Mouse (Mus musculus) cerebellum, adult 2 months (tissue): Measurements from ENCODE around the gene Pdf. TPM values are rescaled to one million over a fixed set of nuclear protein-coding genes. Genes with fewer than 3 reads are reported as not detected.
A peak's percentile ranks its signal among the peaks of the same experiment; 100 is the strongest.

Source experiments
- DNase-seq, 2 experiments: peaks; one replicate each; pipeline ENCODE4 v3.0.0; 2021
- H3K27ac ChIP-seq: fragments of 200-500 bp; 2 replicates; pipeline ENCODE4 v1.5.1; 2012; ENCODE audit warnings: low read length, control low read depth, inconsistent platforms; ENCODE audit not compliant: insufficient read depth
- H3K27me3 ChIP-seq: fragments of 200-500 bp; 2 replicates; pipeline ENCODE4 v1.6.1; 2012; ENCODE audit warnings: inconsistent platforms, mild to moderate bottlenecking, low read length, moderate library complexity; ENCODE audit not compliant: control insufficient read depth, insufficient read depth
- H3K4me1 ChIP-seq: fragments of 200-500 bp; 2 replicates; pipeline ENCODE4 v1.6.1; 2011; ENCODE audit warnings: low read length; ENCODE audit not compliant: control insufficient read depth, insufficient read depth
- H3K4me3 ChIP-seq: fragments of 200-500 bp; replicated peaks from 2 replicates; pipeline ENCODE3; 2011; ENCODE audit warnings: mild to moderate bottlenecking, low read depth, low read length, control low read depth; ENCODE audit not compliant: insufficient read depth
- CTCF ChIP-seq: fragments of 200-500 bp; IDR thresholded peaks from 2 replicates; pipeline ENCODE4 v1.5.1; 2011; ENCODE audit warnings: low read depth, mild to moderate bottlenecking, control low read depth, low read length, moderate library complexity, borderline replicate concordance; ENCODE audit not compliant: insufficient read depth
- POLR2A ChIP-seq: fragments of 200-500 bp; IDR thresholded peaks from 2 replicates; pipeline ENCODE4 v1.6.1; 2011; ENCODE audit warnings: low read length, control low read depth, borderline replicate concordance; ENCODE audit not compliant: insufficient read depth
- WGBS: fragments of 180-500 bp; shearing (Covaris S2); methylation state at CpG from one replicate; pipeline ENCODE4 v1.1.7; 2018; 5-methylcytosine and 5-hydroxymethylcytosine counted together
- polyA plus RNA-seq: library from polyadenylated mRNA; depleted of rRNA; stranded (reverse); fragments of >200 nt; gene quantifications from 2 replicates; pipeline ENCODE4 v1.2.3, GENCODE M21; 2012; rRNA removed

Gene Pdf
- polyA plus RNA-seq, result 34.0 and 34.2 TPM in 2 replicates

DNA sequence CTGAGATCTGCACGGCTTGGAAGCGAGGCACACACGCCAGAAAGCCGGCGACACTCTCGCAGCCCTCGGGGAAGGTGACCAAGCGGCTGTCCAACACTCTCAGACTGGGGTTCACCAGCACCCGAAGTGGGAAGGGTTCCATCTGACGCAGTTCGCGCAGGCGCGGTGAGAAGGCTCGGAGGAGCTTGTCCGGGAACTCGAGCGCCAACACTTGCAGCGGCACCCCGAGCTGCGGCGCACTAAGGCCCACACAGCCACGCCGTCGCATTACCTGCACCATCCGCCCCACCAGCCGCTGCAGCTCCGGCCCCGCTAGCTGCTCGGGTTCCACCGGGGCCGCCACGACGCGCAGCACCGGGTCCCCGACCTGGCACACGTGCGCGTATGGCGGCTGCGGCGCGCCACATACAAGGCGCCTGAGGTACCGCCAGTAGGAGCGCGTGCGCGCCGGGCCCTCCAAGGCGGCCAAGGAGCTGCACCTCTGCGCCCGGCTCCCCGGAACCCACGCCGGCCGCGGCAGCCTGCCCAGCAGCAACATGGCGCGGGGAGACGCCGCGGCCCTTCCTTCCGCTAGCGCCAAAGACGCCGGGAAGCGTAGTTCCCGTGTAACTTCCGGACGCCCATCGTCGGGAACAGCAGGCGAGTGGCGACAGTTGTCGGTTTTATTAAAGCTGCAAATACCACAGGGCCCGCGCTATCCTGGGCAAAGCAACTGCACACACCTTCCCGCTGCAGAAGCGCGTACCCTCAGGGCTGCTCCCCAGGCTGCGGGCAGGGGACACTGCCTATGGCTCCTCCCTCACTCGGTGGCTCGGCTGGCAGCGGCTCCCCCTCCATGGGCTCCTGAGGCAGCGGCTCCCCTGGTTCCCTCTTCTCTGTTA lies at the start of gene Pdf:
Pdf (minus strand) TSS at position 554 of the 881 bp plus-strand sequence.
- Histone ChIP-seq H3K27ac (peak within 1 kb of the TSS; percentile 93), H3K27me3 (no peaks in the 10 kb centered on the region), H3K4me3 (peak within 1 kb of the TSS; percentile 99), H3K4me1 (0 out of 2 replicates have a peak, but pooled peaks cover 2% of the 10 kb centered on the region)
- peak; percentile 87 for DNase-seq
- TF ChIP-seq CTCF (no peak), POLR2A (peak; percentile 40)
- WGBS, result 1% methylated on average over 86 of the region's 87 CpGs

DNA sequence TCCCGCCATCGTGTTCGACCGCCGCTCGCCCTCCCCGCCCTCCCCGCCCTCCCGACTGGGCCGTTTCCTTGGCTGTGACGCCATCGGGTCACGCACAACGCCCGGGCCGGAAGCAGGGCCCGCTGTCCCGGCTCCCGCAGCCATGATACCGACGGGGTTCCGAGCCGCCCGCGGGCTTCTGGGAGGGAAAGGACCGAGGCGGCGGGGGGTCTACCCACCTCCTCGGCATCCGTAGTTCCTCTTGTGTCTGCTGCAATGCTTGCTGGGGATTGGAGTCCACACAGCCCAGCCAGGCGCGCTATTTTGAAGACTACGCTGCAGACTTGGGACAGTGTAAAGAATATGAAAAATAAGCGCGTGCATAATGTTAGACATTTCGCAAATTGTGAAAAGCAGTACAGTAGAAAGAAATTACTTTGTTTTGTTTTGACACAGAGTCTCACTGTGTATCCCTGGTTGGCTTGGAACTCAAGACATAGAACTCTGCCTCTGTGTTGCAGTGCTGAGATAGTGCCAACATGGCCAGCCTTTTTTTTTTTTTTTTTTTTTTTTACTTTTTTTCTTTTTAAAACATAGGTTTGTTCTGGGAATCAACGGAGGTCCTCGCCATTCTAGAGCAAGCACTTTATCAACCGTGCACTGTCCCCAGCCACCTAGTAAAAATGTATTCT lies 48.1 kb upstream of the Pdf start, which contains the start of gene Terf2:
Terf2 (minus strand) TSS at position 182 of the 671 bp plus-strand sequence.
- Histone ChIP-seq H3K27ac (peak within 1 kb of the TSS; percentile 83), H3K4me1 (peaks cover 5% of the 10 kb centered on the region; the same call in 1 of the 2 replicates), H3K27me3 (no peaks in the 10 kb centered on the region), H3K4me3 (peak within 1 kb of the TSS; percentile 96)
- 0 out of 2 replicates have a peak, but pooled peaks have one; percentile 35 for TF ChIP-seq POLR2A
- no peak for TF ChIP-seq CTCF
- DNase-seq, result peak; percentile 98
- WGBS, result 3% methylated on average over 39 of the region's 39 CpGs

DNA sequence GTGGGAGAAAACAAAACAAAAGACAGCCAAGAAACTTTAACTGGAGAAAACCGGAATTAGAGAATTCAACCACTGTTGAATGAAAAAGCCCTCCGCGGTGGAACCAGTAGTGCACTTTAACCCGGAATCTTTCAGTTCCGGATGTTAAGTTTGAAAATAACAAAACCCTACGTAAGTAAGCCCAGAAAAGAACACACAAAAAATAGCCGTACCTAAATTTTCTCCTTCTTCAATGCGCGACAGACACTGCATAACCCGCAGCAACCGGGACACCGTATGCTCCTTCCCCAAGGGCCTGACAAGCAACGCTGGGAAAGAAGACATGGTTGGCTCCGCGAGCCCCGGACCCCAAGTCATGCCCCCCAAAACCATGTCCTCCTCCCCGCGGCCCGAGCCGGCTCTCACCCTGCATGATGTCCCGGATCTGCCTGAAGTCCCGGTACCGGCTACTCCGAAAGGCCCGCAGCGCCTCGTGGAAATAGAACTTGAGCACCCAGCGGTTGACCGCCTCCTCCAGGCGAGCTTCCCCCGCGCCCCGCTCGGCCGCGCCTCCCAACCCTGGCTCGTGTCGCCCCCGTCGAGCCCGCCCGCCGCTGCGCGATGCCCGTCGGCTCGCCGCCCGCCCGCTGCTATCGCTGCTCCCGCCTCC lies 47.4 kb upstream of the Pdf start:
- peak overlapping the region; percentile 83 for H3K27ac ChIP-seq
- no peak for TF ChIP-seq CTCF
- no peak for TF ChIP-seq POLR2A
- H3K27me3 ChIP-seq, result no peaks in the 10 kb centered on the region
- no peak for DNase-seq
- WGBS, result 1% methylated on average over 51 of the region's 53 CpGs
- peak overlapping the region; percentile 96 for H3K4me3 ChIP-seq
- peaks cover 5% of the 10 kb centered on the region; the same call in 1 of the 2 replicates for H3K4me1 ChIP-seq

DNA sequence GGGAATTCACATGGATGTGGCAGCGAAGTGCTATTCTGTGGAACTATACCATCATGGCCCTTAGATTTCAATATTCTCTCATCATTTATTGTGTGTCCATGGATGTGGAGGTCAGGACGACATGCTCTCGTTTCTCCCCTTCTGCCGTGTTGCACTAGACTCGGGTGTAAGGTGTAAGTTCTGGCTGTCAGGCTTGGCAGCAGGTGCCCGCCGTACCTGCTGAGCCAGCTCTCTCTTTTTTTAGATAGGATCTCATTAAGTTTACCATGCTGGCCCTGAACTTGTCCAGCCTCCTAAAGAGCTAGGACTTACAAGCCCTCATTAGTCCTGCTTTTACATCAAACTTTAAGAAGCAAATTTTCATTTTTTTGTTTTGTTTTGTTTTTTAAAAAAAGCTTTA lies 42.1 kb upstream of the Pdf start:
- Histone ChIP-seq H3K27ac (no peak overlapping the region), H3K4me1 (no peaks in the 10 kb centered on the region), H3K27me3 (no peaks in the 10 kb centered on the region), H3K4me3 (no peak overlapping the region)
- WGBS, result 41% methylated on average over 7 of the region's 7 CpGs
- TF ChIP-seq POLR2A (no peak), CTCF (no peak)
- no peak for DNase-seq

- 99% methylated on average over 5 of the region's 5 CpGs for WGBS
- no peak overlapping the region for H3K4me3 ChIP-seq
- DNase-seq, result no peak
- H3K27ac ChIP-seq, result no peak overlapping the region
- H3K4me1 ChIP-seq, result no peaks in the 10 kb centered on the region
- H3K27me3 ChIP-seq, result no peaks in the 10 kb centered on the region
- TF ChIP-seq CTCF (no peak), POLR2A (no peak)
Measured at GRCm38 (mm10) chr8:107088526-107089063, 40.2 kb upstream of the Pdf start.

DNA sequence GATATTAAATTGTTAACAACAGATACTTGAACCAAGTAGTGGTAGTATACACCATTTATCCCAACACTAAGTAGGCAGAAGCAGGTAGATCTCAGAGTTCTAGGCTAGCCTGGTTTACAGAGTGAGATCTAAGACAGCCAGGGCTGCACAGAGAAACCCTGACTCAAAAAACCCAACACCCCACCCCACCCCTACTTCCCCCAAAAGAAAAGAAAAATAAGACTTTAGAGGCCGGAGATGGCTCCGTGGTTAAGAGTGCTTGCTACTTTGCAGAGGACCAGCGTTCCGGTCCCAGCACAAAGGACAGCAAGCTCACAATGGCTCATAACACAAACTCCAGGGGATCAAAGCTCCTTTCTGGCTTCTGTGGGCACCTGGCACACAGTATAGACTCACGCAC lies 37.6 kb upstream of the Pdf start:
- DNase-seq, result no peak
- Histone ChIP-seq H3K4me1 (no peaks in the 10 kb centered on the region), H3K4me3 (no peak overlapping the region), H3K27me3 (no peaks in the 10 kb centered on the region), H3K27ac (no peak overlapping the region)
- TF ChIP-seq CTCF (no peak), POLR2A (no peak)
- 98% methylated on average over 5 of the region's 5 CpGs for WGBS

DNA sequence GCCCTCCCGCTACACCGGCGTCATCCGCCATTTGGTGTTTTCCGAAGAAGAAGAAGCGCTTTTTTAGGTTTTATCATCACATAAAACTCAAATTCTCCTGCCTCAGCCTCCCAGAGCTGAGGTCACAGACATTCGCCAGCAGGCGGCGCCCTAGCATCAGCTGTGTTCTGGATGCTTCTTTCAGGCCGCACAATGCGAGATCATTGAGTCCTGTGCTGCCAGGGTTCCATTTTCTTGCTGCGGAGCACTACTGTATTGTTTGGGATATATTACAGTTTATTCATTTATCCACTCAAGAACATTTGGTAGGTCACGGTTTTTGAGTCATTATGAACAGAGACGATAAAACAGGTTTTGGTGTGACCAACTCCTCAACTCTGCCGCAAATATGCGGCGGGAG lies 36.9 kb upstream of the Pdf start:
- TF ChIP-seq POLR2A (no peak), CTCF (peak; percentile 30; the same call in 1 of the 2 replicates)
- H3K27ac ChIP-seq, result no peak overlapping the region
- no peaks in the 10 kb centered on the region for H3K4me1 ChIP-seq
- WGBS, result 96% methylated on average over 17 of the region's 17 CpGs
- no peak for DNase-seq
- no peak overlapping the region for H3K4me3 ChIP-seq
- H3K27me3 ChIP-seq, result no peaks in the 10 kb centered on the region
